Mouse (Mus musculus): ENCODE measurements at regions not wholly inside any gene's neighbourhood (a gene's known extent, or its start where the extent isn't known, plus 50 kb on each side); places are given as distances from the start of the nearest gene placed in this dataset.

- peak; percentile 65 to 71 for DNase-seq (ENCODE audit: low spot score in 2 of 2)
Observed at GRCm38 (mm10) chr1:60823006-60823665, 63.7 kb upstream of the Ctla4 start.

GRCm38 (mm10) chr1:60824218-60825125 is 62.3 kb upstream of the Ctla4 start:
- no peak for DNase-seq (ENCODE audit: low spot score in 2 of 2)

- DNase-seq (ENCODE audit: low spot score in 2 of 2): no peak
Observed at GRCm38 (mm10) chr1:60825256-60826186, 61.3 kb upstream of the Ctla4 start.

- no peak for DNase-seq (ENCODE audit: low spot score in 2 of 2)
Observed at GRCm38 (mm10) chr1:60826981-60827380, 59.8 kb upstream of the Ctla4 start.

GRCm38 (mm10) chr1:60828152-60828551 is 58.6 kb upstream of the Ctla4 start:
- DNase-seq (ENCODE audit: low spot score in 2 of 2): no peak

GRCm38 (mm10) chr1:60829849-60830248 is 57.0 kb upstream of the Ctla4 start:
- no peak for DNase-seq (ENCODE audit: low spot score in 2 of 2)

- DNase-seq (ENCODE audit: low spot score in 2 of 2): no peak
Observed at GRCm38 (mm10) chr1:60833668-60834067, 53.1 kb upstream of the Ctla4 start.

Measured in right cerebral cortex, postnatal 10 days (tissue).